Mouse (Mus musculus) heart, embryonic 16.5 days (tissue): ENCODE results near the gene Hoxb5. TPM values are rescaled to one million over a fixed set of nuclear protein-coding genes. Genes with fewer than 3 reads are reported as not detected.
A peak's percentile ranks its signal among the peaks of the same experiment; 100 is the strongest.

Source experiments
- ATAC-seq: fragments of 200-750 bp; cut with Nextera tagmentation; replicated peaks from 2 replicates; pipeline ENCODE4 v1.8.0; 2017; ENCODE audit warnings: moderate number of reproducible peaks; ENCODE audit not compliant: insufficient read depth, low FRiP score; ENCODE audit errors: extremely low read depth
- H3K27ac ChIP-seq: fragments of 300-500 bp; sonication (generic); 2 replicates; pipeline ENCODE4 v1.5.1; 2014; ENCODE audit warnings: mild to moderate bottlenecking, low read length, control low read depth, moderate library complexity
- H3K27me3 ChIP-seq: fragments of 300-500 bp; sonication (generic); 2 replicates; pipeline ENCODE4 v1.6.1; 2014; ENCODE audit warnings: low read length, mixed read lengths; ENCODE audit not compliant: control insufficient read depth, insufficient read depth
- H3K36me3 ChIP-seq: fragments of 300-500 bp; sonication (generic); 2 replicates; pipeline ENCODE4 v1.6.1; 2014; ENCODE audit not compliant: control insufficient read depth, insufficient read depth
- H3K4me1 ChIP-seq: fragments of 300-500 bp; sonication (generic); 2 replicates; pipeline ENCODE4 v1.6.1; 2014; ENCODE audit warnings: low read length, mixed read lengths; ENCODE audit not compliant: control insufficient read depth, insufficient read depth
- H3K4me2 ChIP-seq: fragments of 300-500 bp; sonication (generic); 2 replicates; pipeline ENCODE4 v1.6.1; 2014; ENCODE audit warnings: low read depth, mild to moderate bottlenecking, control low read depth, low read length
- H3K4me3 ChIP-seq: fragments of 300-500 bp; sonication (generic); 2 replicates; pipeline ENCODE4 v1.5.1; 2014; ENCODE audit warnings: mild to moderate bottlenecking, control low read depth, low read length
- H3K9ac ChIP-seq: fragments of 300-500 bp; sonication (generic); 2 replicates; pipeline ENCODE4 v1.6.1; 2014; ENCODE audit warnings: low read length, control low read depth
- H3K9me3 ChIP-seq: fragments of 300-500 bp; sonication (generic); replicated peaks from 2 replicates; pipeline ENCODE4 v1.6.1; 2016; ENCODE audit warnings: low read length; ENCODE audit not compliant: control insufficient read depth
- WGBS: fragments of 180-500 bp; shearing (Covaris S2); extraction: QIAGEN DNeasy Blood & Tissue Kit; methylation state at CpG from one replicate; pipeline ENCODE4 v1.1.7; 2014; 5-methylcytosine and 5-hydroxymethylcytosine counted together
- polyA plus RNA-seq: library from polyadenylated mRNA; unstranded; fragments of >200 nt; fragmentation: Nextera tagmentation; extraction: Ambion mirVana; gene quantifications from 2 replicates; pipeline ENCODE4 v1.2.1, GENCODE M21; 2015

Hoxb5 gene
- polyA plus RNA-seq, 1 experiment from 2014 or later, result 0.76 TPM

DNA sequence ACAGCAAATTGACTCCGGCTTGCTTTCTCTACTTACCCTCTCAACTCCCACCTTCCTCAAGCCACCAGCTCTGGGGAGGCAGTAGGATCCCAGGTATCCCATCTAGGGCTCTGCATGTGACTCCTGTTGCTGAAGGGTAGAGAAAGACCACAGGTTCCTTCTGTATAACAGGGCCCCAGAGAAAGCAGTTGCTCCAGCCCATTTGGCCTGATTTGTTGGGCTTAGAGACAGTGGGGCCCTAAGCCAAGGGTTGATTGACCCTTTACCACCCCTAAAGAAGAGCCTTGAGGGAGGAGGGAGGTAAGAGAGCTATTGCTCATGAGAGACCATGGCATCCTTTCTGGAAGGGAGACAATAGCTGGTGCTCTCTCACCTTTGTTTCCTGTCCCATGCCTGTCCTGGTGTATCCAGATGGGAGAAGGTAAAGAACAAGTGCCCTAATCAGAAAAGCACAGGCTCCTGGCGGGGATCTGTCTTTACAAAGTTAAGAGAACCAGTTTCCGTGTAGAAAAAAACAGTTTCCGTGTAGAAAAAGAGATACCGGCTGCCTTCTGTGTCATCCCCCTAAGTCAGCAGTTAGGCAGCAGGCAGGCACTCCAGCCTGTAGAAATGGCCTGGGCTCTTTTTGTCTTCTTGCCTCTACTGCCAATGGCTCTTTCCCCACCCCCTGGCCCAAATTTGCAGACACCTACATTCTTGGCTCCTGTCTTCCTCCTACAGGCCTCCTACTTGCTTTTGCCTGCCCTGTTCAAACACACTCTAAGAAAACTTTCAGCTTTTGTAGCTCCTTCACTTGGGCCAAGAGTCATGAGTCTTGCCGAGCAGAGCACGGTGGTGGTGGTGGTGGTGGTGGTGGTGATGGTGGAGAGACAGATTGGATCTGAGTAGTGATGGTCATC is 36.1 kb downstream of the Hoxb5 start:
- Histone ChIP-seq H3K27me3 (peaks cover 86% of the 10 kb centered on the region), H3K4me2 (no peak overlapping the region), H3K36me3 (no peaks in the 10 kb centered on the region), H3K9ac (no peak overlapping the region), H3K9me3 (no peaks in the 10 kb centered on the region), H3K4me1 (no peaks in the 10 kb centered on the region), H3K4me3 (no peak overlapping the region), H3K27ac (no peak overlapping the region)
- ATAC-seq, result no peak
- 38% methylated on average over 7 of the region's 7 CpGs for WGBS

DNA sequence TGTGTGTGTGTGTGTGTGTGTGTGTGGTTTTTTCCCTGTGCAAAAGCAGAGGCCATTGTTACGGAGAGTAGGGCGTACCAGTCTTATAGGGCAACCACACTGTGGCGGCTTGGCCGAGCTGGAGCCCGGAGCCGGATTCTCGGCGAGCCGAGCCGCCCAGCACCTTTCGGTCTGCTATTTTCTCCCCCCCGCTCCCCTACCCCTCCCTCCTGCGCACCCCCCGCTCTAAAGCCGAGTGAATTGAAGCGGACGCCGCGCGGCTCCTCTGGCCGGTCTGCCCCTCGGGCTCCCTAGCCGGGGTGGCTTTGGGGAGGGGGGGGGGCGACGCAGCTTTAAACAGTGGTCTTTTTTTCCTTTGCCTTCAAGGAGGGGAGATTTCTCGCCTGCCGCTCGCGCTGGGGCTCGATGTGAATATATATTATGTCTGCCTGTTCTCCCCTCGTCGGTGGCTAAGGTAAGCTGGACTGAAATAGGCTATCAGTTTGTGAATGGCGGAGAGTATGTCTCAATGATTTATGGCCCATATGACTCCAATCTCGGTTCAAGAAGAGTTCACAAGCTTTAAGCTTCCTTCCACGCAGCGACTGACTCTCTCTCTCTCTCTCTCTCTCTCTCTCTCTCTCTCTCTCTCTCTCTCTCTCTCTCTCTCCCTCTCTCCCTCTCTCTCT is 37.7 kb downstream of the Hoxb5 start:
- Histone ChIP-seq H3K9ac (peak overlapping the region; percentile 57), H3K4me1 (peaks cover 5% of the 10 kb centered on the region; the same call in 1 of the 2 replicates), H3K36me3 (no peaks in the 10 kb centered on the region), H3K9me3 (no peaks in the 10 kb centered on the region), H3K27me3 (peaks cover 86% of the 10 kb centered on the region), H3K4me2 (peak overlapping the region; percentile 59), H3K27ac (peak overlapping the region; percentile 51), H3K4me3 (peak overlapping the region; percentile 30)
- peak; percentile 42; the same call in 1 of the 2 replicates for ATAC-seq
- WGBS, result 1% methylated on average over 34 of the region's 36 CpGs

DNA sequence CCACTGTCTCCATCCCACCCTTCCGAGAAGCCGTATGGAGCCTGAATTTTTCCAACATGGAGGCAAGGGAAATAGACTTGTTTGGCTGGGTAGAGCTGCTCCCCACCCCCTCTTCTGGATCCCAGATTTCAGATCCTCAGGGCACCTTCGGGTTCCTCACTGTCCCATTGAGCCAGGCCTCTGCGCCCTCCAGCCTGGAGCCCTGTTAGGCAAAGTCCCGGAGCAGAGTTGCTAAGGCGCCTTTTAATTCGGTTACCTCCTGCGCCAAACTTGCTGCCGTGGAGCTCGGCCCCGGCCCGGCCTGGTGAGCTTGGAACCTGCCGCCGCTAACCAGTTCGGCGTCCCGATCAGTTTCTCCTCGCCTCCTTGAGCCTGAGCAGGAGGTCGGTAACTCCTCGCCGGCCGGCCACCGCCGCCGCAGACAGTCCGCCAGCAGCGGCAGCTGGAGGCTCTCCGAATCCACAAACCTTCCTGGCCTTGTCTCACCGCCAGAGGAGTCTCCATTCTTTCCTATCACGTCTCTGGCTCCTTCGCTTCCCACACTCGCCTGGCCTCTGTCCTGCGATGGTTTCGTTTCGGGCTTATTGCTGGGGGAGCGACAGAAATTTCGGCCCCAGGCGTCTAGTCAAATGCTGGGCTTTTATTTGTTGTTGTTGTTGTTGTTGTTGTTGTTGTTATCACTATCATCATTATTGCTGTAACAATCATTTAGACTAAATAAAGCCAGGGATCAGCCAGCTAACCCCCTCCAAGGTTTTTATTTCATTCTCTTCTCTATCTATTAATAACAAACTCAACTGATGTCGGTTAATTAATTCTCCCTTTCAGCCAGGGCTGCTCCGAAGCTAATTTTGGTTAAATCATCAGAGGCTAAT is 38.8 kb downstream of the Hoxb5 start:
- no peak for ATAC-seq
- Histone ChIP-seq H3K27me3 (peaks cover 87% of the 10 kb centered on the region), H3K4me3 (peak overlapping the region; percentile 30)

DNA sequence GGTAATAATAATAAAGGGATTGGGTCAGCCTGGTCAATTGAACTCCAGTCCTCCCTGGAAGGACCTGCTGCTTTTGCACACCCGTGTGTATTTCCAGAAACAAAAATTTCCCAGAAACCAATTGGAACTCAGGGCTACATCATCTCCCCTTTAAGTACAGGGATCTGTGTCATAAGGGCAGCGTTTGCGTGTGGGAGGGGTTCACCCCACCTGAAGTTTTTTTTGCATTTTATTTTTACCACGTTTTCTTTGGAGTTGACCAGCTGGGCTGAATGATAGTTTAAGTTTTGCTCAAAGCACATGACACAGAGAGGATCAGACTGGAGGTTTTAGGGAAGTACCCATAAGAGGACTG is 39.4 kb downstream of the Hoxb5 start:
- H3K36me3 ChIP-seq, result no peaks in the 10 kb centered on the region
- no peak for ATAC-seq
- H3K27me3 ChIP-seq, result peaks cover 84% of the 10 kb centered on the region
- WGBS, result 9% methylated on average over 4 of the region's 4 CpGs
- no peaks in the 10 kb centered on the region for H3K9me3 ChIP-seq
- no peak overlapping the region for H3K4me3 ChIP-seq
- peaks cover 5% of the 10 kb centered on the region for H3K4me1 ChIP-seq
- H3K4me2 ChIP-seq, result peak overlapping the region; percentile 39
- no peak overlapping the region for H3K27ac ChIP-seq
- H3K9ac ChIP-seq, result no peak overlapping the region

More for the DNA sequence above, 38.8 kb downstream of the Hoxb5 start:
- WGBS, result 2% methylated on average over 40 of the region's 40 CpGs
- Histone ChIP-seq H3K9me3 (no peaks in the 10 kb centered on the region), H3K27ac (peak overlapping the region; percentile 26), H3K4me2 (peak overlapping the region; percentile 39), H3K36me3 (no peaks in the 10 kb centered on the region), H3K9ac (peak overlapping the region; percentile 26), H3K4me1 (peaks cover 5% of the 10 kb centered on the region)

DNA sequence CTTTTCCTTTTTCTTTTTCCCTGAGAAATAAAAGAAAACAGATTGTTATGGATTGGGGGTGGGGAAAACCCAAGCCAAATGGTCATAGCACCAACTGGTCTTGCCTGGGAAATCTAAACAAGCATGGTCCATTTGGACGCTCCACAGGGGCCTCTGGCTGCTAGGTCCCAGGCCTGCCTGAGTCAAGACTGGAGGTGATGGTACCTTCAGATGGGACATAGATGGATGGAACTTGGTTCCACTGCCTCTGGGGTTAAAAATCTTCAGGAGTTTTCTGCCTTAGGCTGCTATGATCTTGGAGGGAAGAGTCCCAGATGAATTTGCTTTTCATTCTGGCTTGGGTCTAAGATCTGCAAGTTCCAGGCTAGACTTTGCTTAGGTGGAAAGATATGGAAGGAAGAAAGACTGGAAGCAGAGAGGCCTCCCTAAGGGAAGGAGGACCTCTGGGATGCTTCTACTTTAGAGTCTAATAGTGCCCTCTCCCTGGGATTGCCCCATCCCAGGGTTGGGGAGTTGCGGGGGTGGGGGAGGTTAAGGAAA is 40.1 kb downstream of the Hoxb5 start:
- no peaks in the 10 kb centered on the region for H3K9me3 ChIP-seq
- WGBS, result 46% methylated on average over 2 of the region's 2 CpGs
- peaks cover 83% of the 10 kb centered on the region for H3K27me3 ChIP-seq
- H3K36me3 ChIP-seq, result no peaks in the 10 kb centered on the region
- H3K27ac ChIP-seq, result no peak overlapping the region
- no peak for ATAC-seq
- H3K4me2 ChIP-seq, result peak overlapping the region; percentile 13; the same call in 1 of the 2 replicates
- no peak overlapping the region for H3K9ac ChIP-seq
- H3K4me3 ChIP-seq, result no peak overlapping the region
- H3K4me1 ChIP-seq, result peaks cover 5% of the 10 kb centered on the region

DNA sequence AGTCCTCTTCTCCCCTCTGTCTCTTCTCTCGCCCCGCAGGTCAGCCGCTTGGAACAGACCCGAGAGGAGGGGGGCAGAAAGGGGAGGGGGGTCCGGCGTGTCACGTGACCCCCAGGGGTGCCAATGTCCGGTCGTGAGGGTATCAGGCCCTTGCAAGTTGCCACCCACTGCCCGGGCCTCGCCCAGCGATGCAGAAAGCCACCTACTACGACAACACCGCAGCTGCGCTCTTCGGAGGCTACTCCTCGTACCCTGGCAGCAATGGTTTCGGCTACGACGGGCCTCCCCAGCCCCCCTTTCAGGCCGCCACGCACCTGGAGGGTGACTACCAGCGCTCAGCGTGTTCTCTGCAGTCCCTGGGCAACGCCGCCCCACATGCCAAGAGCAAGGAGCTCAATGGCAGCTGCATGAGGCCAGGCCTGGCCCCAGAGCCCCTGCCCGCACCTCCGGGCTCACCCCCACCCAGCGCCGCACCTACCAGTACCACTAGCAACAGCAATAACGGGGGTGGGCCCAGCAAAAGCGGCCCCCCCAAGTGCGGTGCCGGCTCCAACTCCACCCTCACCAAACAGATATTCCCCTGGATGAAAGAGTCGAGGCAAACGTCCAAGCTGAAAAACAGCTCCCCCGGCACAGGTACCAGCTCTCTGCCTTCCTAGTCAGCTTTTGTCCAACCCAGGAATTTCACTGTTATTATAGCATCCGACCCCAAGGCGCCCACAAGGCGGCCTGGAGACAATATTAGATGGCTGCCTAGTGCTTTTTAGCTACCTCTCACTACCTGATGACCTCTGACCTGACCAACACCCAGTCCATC is 41.1 kb downstream of the Hoxb5 start:
- H3K9me3 ChIP-seq, result no peaks in the 10 kb centered on the region
- H3K4me3 ChIP-seq, result no peak overlapping the region
- H3K4me1 ChIP-seq, result peaks cover 5% of the 10 kb centered on the region
- no peak for ATAC-seq
- H3K4me2 ChIP-seq, result no peak overlapping the region
- H3K27me3 ChIP-seq, result peaks cover 83% of the 10 kb centered on the region
- H3K36me3 ChIP-seq, result no peaks in the 10 kb centered on the region
- H3K9ac ChIP-seq, result no peak overlapping the region
- H3K27ac ChIP-seq, result no peak overlapping the region
- 18% methylated on average over 40 of the region's 40 CpGs for WGBS

DNA sequence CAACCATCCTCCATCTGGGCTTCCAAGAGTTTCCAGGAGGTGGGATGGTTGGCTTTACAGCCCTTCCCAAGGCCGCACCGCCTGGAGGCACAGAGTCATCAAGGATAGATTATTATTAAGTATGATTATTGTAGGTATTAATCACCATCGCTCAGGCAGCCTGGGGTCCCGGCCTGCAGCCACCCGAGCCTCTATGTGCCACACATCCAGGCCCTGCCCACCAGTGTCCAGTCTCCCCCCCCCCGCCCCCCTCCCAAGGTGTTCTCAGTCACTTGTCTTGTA is 41.7 kb downstream of the Hoxb5 start:
- 30% methylated on average over 6 of the region's 6 CpGs for WGBS
- Histone ChIP-seq H3K4me1 (peaks cover 5% of the 10 kb centered on the region), H3K27ac (no peak overlapping the region), H3K27me3 (peaks cover 83% of the 10 kb centered on the region), H3K9ac (no peak overlapping the region), H3K4me3 (peak overlapping the region; percentile 44; the same call in 1 of the 2 replicates), H3K9me3 (no peaks in the 10 kb centered on the region), H3K36me3 (no peaks in the 10 kb centered on the region), H3K4me2 (no peak overlapping the region; the same call in 1 of the 2 replicates)
- ATAC-seq, result no peak

DNA sequence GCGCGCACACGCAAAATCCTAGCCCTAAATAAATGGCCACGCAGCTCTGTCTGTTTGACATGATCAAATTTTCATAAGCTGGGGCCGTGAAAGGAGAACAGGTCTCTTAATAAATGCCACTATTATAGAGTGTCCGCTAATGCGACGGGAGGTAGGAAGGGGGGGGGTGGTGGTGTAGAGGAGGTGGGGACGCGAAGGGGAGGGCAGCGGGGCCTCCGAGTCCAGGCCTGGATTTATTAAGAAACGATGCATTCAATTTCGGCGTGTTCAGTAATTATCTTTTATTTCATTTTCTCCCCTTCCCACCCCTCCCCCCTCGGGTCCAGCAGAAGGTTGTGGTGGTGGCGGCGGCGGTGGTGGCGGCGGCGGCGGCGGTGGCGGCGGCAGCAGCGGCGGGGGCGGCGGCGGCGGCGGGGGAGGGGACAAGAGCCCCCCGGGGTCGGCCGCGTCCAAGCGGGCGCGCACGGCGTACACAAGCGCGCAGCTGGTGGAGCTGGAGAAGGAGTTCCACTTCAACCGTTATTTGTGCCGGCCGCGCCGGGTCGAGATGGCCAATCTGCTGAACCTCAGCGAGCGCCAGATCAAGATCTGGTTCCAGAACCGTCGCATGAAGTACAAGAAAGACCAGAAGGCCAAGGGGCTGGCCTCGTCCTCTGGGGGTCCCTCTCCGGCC is 42.2 kb downstream of the Hoxb5 start:
- 8% methylated on average over 37 of the region's 56 CpGs for WGBS
- peak overlapping the region; percentile 50 for H3K9ac ChIP-seq
- H3K36me3 ChIP-seq, result no peaks in the 10 kb centered on the region
- peaks cover 82% of the 10 kb centered on the region for H3K27me3 ChIP-seq
- H3K4me2 ChIP-seq, result peak overlapping the region; percentile 71
- no peaks in the 10 kb centered on the region for H3K9me3 ChIP-seq
- no peak for ATAC-seq
- peaks cover 5% of the 10 kb centered on the region for H3K4me1 ChIP-seq
- H3K27ac ChIP-seq, result no peak overlapping the region; the same call in 1 of the 2 replicates
- peak overlapping the region; percentile 44 for H3K4me3 ChIP-seq
